Mouse (Mus musculus): ENCODE results near the gene Rcan2.

Gene Rcan2

DNA sequence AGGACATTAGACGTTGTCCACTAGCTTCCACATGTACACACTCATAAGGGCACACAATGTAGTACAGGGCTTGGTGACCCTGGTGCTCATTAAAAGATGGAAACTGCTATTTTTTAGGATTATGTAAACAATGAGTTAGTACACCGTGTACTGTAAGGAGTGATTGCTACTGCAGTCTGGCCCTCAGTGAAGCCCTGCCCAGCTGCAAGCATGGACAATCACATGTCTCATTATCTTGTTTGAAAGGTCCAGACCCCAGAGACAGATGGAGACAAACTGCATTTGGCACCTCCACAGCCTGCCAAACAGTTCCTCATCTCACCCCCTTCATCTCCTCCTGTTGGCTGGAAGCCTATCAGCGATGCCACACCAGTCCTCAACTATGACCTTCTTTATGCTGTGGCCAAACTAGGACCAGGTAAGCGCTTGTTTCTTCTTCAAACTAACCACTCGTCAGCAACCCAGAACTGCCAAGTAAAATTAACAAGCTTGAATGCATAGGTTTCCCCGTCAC, 219.6 kb downstream of the Rcan2 start:
- DNase-seq (ENCODE audit: low spot score in 2 of 2) = no peak

DNA sequence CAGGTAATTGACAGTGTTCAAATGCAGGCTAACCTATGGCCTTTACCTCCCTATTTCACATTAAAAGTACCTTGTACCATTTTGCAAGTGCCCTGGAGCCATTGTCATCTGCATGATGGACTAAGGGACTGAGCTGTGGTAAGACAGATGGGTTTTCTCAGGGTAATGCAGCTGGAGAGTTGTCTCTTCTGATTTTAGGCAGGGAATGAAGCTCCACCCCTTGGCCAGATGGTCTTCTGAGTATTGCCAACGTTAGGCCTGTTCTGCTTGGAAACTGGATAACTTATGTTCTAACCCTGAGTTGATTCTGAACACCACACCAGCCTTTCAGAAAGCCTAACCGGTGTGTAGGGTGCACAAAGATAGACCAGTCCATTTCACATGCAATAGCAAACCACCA, 222.7 kb downstream of the Rcan2 start:
- DNase-seq (ENCODE audit: low spot score in 2 of 2) = no peak

DNA sequence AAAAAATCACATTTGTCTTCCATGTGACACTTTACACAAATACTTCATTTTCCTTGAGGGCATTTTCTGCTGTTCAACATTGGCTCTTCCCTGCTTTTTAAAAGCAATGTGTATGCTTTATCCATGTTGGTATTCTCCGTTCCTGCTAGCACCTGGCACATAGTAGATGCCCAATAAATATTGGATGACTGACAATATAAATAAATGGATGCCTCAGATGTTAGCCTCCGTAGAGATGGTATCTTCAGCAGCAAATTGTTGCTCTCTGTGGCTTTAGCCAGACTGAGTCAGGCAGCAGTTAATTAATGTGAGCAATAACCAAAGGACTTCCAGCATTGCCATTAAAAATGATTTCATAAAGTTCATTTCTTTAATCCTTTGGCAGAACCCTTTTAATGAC, 223.9 kb downstream of the Rcan2 start:
- no peak for DNase-seq (ENCODE audit: low spot score in 2 of 2)

DNA sequence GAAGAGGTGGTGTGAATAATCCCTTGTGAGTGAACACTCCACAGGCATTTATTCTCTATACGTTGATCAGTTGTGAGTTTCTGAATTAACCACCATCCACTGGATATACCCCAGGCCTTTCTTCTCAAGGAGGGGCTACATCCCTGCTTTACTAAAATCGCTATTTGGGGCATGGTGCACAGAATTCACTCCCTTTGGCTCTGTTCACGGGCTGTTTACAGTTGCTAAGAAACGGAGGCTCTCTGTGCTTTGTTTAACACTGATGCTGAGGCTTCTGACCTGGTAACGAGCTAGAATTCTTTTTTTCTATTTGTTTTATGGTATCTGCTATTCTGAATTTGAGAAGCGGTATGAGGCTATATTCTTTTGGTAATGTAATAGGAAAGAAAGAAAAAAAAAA, 224.8 kb downstream of the Rcan2 start:
- DNase-seq (ENCODE audit: low spot score in 2 of 2) = no peak

DNA sequence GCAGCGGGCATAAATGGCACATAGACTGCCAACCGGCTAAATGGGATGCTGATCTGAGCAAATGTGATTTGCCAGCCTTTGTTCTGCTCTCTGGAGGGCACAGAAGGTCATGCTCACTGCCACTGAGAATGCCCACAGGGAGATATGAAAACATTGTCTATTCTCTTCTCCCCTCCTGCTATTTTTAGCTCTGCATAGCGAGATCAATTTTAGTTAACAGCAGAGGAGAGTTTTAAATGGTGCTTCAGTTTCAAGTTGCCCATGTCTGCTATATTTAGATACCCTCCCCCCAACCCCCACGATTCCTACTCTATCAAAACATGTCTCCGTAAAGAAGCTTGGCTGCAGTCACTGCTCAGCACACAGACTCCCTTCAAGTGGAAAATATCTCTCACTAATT, 225.2 kb downstream of the Rcan2 start:
- DNase-seq (ENCODE audit: low spot score in 2 of 2) = no peak

DNA sequence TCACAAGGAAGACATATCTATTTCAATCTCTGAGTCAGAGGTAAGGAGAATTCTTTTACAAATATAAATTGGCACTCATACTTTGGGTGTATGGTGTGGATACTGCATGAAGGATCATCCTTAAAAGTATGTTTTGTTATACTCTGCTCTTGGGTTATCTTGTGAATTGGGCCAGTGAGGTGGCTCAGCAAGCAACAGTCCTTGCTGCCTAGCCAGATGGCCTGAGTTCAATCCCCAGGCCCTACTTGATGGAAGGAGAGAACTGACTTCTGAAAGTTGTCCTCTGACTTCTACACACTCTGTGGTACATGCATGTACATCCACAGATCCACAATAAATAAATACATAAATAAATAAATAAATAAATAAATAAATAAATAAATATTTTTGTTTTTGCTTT, 225.6 kb downstream of the Rcan2 start:
- no peak for DNase-seq (ENCODE audit: low spot score in 2 of 2)

DNA sequence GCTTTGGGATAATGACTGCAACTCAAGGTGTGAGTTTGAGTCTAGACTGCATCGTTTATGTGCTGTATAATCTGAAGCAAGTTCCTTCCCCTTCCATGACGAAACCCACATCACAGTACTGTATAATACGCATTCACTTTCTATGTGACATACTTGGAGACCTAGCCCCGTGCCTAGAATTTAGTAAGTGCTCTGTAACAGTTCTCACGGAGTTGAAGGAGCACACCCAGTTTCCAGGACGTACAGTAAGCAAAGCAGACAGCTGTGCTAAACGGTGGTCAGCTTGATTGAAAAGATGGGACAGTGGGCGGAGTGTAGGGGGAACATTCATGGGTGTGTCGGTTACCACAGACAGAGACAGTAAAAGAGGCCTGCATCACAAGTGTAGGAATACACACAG, 226.2 kb downstream of the Rcan2 start:
- DNase-seq (ENCODE audit: low spot score in 2 of 2) = no peak

DNA sequence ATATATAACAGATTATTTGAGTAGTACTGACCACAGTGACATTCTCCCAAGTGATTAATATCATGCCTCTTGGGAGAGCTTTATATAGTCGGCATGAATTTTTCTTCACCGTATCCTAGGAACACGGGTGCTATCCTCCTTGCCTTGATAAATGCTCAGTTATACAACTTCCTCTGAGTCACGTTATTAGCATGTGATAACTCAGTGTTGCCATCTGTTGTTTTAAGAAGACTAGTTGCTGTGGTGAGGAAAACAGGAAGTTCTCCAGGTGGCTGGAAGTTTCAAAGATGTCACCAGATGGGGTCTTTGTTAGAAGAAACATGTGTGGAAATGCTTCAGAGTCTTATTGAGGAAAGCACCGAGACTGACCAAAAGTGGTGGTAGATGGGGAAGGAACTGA, 228.5 kb downstream of the Rcan2 start:
- DNase-seq (ENCODE audit: low spot score in 2 of 2) = no peak

DNA sequence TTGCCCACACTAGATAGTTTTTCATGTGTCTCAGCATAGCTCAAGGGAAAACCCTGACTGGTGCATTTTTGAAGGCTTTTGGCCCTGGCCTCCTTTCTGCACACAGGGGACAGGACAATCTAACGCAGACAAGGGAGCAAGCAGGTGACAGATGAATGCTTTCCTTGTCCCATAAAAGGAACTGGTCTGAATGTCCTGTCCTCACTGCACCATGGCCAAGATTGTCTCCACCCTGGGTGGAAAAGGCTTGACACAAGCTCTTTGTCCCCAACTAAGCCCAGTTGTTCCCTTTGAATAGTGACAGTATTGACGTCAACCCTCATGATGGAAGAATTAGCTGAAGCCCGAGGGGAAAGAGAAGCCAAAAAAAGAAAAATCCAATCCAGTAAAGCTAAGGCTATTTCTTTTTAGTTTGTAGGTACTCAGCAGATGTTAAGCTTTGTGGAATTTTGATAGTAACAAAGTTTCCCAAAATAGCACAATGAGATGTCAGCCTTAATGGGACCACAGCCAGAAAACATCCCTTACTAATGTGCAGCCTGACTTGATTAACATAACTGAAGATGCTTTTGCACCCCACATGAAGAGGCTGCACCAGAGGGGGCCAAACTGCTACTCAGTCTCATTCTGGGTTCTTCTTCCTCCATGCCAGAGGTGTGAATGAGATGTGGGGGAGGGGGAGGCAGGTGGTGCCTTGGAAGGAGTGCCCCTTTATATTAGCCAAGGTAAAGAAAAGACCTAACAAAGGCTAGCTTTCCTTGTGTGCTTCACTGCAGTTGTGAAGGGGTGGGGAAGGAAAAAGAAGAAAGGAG, 229.8 kb downstream of the Rcan2 start:
- no peak for DNase-seq (ENCODE audit: low spot score in 2 of 2)

DNA sequence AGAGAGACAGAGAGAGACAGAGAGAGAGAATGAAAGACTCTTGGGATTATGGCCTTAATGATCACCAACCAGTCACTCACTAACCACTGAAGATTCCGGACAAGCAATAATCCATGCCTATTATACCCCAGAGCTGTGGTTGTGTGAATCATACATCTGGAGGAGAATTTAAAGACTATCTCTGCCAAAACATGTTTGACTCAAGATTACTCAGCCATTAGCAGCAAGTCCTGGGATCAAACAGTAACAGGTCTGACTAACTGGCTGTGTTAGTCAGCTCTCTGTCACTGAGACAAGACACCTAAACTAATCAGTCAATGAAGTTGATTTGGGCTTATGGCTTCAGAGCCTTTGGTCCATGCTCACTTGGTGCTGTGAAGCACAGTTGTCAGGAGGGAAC, 233.9 kb downstream of the Rcan2 start:
- no peak for DNase-seq (ENCODE audit: low spot score in 2 of 2)

DNA sequence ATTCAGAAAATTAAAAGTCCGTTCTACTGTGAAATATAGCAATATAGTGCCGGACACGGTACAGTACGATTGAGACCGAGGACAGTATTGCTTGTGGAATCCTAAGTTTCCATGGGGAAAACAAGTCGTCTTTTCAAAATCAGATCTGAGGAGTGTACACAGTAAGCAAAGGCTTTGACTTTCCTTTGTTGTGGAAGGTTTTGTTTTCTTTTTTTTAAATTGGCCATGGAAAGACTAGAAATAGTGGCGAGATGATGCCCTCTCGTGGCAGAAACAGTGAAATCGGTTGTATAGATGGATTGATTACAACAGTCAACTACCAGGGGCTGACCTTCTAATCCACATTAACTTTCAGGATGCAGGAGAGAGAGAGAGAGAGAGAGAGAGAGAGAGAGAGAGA, 237.5 kb downstream of the Rcan2 start:
- no peak for DNase-seq (ENCODE audit: low spot score in 2 of 2)

DNA sequence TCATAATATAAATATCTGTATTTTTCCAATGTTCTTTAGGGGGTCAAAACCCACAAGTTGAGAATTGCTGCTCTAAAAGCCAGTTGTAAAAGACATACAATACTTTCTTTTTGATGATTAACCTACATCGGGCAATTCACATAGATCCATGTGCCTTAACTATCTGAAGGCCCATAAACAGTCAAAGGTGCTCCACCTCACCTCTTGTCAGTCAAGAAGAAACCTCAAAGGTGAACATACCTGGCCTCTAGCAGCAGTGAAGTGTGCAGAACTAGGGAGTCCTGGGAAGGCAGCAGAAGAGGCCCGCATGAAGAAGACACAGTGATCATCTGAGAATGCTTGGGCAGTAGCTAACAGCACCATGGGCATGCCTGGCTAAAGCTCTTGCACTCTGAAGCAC, 239.3 kb downstream of the Rcan2 start:
- no peak for DNase-seq (ENCODE audit: low spot score in 2 of 2)

DNA sequence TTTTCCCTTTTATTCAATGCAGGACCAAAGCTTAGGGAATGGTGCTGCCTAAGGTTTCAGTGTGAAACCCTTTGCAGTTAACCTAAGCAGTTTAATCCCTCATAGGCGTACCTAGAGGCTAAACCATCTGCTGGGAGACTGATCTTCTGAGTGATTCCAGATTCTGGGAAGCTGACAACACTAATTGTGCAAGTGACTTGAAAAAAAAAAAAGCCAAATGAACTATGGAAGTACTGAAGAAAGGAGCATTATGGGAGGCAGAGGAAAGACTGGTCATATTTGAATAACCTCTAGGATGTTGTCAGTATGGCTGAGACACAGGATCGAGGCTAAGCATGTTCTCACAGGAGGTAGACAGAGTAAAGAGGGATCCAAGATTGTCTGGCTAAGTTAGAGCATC, 241.2 kb downstream of the Rcan2 start:
- no peak for DNase-seq (ENCODE audit: low spot score in 2 of 2)

DNA sequence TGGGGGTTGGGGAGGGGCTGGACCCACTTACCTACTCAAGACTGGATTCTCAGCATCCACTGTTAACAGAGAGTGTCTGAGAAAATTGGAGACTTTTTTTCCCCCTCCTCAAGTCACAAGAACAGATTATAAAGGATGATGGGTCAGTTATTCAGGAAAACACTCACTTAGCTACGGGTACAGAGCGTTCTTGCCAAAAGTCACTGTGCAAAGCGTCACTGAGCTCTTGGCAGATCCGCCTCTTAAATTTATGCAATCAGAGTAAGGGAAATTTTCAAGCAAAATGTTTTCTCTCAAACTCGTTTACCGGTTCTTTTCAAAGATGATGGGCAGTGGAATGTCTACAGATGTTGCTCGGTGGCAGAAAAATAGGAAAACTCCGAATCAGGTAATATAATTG, 241.7 kb downstream of the Rcan2 start:
- no peak for DNase-seq (ENCODE audit: low spot score in 2 of 2)

DNA sequence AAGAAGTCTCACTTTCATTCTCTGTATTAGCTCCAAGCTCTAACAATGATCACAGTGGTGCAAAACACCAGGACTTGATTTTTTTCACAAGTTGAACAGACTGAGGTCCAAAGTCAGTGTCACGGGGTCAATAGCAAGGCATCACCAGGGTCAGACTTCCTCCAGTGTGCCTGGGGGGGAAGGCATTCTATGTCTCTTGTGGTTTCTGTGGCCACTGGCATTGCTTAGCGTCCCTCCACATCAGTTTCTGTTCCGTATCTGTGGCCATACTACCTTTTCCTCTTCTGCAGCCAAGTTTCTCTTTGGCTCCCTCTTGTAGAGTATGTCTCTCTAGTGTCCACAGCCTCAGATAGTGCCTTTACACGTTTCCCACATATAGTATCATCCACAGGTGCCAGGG, 252.3 kb downstream of the Rcan2 start:
- peak; percentile 30 to 56 for DNase-seq (ENCODE audit: low spot score in 2 of 2)

DNA sequence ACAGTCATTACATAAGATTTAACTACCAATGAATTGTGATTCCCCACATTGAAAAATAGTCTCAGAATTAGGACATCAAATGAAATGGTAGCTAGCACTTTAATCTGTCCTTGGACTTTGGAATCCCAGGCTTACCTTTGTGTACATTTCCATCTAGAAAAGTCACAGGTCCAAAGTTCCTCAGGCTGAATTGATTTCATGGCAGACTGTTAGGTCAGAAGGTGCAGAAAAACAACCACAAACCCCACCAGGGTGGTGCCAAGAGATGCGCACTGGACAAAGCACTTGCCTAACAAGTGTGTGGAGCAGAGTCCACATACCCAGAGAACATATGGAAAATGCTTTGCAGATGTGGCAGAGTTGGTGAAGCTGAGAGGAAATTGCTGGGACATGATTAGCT, 256.0 kb downstream of the Rcan2 start:
- DNase-seq (ENCODE audit: low spot score in 2 of 2) = no peak

DNA sequence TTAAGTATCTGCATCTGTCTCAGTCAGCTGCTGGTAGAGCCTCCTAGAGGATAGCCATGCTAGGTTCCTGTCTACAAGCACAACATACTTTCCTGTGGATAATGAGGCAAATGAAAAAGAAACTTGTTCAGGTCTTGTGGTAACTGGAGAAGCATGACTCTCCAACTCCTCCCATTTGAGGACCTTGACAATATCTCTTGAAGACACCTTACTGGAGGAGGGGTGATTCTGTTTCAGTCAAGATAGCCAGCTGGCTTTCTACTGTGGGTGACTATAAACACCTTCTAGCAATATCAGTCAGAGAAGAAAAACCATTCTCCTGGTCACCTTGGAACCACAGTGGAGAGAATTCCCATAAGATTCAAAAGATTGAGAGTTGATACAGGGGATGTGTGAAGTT, 257.0 kb downstream of the Rcan2 start:
- DNase-seq (ENCODE audit: low spot score in 2 of 2) = no peak

DNA sequence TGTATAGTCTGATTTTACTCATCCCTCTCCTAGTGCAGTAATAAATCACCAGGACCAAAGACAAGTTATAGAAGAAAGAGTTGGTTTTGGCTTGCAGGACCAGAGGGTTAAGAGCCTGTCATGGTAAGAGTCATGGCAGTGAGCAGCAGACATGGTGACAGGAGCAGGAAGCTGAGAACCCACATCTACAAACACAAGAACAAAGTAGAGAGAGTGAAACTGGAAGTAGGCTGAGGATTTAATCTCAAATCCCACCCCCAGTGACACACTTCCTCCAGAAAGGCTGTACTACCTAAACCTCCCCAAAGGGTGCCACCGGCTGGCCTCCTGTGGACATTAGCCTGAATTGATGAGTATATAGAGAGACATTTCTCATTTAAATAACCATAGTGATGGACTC, 259.6 kb downstream of the Rcan2 start:
- no peak for DNase-seq (ENCODE audit: low spot score in 2 of 2)

DNA sequence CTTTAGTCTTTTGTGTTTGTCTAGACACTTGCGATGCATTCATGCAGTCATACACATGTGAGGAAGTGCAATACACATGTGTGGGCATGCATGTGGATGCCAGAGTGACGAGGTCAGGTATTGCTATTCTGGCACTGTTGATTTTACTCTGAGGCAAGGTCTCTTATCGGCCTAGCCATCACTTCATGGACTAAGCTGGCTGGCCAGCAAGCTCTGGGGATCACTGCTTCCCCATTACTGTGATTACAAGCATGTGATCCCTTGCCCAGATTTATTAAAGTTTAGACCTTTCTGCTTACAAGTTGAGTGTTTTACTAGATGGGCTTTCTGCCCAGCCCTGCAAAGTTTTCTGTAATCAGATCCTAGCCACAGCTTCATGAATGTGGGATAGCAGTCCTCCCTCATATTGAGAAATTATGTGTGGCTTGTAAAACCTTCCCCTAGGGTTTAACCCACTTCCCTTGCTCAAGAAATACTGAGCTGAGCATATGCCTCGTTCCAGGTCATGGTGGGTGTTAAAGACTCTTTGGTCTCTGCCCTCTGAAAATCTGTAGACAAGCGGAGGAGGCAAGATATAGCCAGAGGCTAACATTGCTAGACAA, 260.2 kb downstream of the Rcan2 start:
- no peak for DNase-seq (ENCODE audit: low spot score in 2 of 2)

DNA sequence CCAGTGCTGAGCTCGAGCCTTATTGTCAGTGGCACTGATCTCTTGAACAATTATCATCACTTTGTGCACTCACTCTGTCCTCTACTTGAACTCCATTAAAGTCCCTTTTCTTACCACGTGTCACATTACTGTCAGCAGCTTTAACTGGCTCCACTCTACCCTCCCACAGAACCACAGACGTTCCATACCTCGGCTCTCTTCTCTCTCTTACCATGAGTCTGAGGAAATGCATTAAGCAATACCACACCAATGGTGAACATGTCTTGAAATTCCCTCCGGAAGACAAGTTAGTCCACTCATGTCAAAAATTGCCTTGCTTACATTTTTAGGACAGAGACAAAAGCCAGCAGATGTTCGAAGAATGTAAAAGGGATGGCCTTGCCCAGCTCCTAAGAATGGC, 267.7 kb downstream of the Rcan2 start:
- no peak for DNase-seq (ENCODE audit: low spot score in 2 of 2)

DNA sequence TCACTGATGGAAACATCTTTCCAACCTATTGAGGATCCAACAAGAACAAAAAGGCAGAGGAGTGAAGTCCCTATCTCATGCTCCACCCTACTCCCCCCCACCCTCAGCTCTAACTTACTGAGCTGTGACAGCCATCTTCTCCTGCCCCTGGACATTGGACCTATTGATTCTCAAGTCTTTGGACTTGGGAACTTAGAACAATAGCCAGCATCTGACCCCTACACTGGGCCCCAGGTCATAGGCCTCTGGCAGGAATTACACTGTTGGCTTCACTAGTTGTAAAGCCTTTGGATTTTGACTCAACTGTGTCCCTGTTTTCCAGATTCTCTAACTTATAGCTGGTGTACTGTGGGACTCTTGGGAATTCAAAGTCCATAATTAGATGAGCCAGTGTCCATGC, 270.5 kb downstream of the Rcan2 start:
- no peak for DNase-seq (ENCODE audit: low spot score in 2 of 2)

DNA sequence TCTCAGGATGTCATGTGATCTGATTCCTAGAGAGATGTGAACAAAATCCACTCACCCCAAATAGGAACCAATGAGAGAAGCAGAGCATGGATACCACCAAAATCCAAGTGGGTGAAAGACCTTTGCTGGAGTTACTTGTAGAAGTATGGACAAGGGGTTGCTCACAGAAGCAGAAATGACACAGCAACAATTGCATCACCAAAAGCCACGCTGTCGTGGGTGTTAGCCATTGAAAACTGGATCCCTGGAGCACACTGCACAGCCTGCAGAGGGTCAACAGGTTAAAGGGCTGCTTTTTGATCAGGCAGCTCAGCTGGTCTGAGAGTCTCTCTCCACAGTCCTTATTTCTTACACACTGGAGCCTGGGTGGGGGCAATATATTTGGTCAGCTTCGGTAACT, 274.4 kb downstream of the Rcan2 start:
- no peak for DNase-seq (ENCODE audit: low spot score in 2 of 2)

DNA sequence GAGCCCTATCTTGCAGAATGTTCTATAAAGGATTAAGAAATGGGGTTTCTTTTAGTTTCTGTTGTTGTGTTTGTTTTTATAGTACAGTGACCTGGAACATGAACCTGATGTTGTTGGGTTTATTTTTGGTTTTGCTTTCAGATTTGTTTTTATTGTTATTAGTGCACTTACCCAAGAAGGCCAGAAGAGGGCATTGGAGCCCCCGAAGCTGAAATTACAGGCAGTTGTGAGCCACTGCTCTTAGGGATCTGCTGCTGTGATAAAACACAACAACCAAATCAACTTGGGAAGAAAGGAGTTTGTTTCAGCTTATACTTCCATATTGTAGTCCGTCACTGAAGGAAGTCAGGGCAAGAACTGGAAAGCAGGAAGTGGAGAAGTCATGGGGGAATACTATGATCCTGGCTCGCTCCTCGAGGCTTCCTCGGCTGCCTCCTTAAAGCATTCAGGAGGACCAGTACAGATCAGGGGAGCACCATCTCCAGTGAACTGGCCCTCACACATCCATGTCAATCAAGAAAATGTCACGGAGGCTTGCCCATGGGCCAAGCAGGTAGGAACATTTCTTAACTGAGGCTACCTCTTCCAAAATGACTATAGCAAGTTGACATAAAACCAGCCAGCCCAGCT, 275.0 kb downstream of the Rcan2 start:
- peak; percentile 42 to 52 for DNase-seq (ENCODE audit: low spot score in 2 of 2)

Measured in natural killer cell, adult 2 months (primary cell).